Mouse (Mus musculus) spleen, postnatal 10 days (tissue): ENCODE data around the gene Lss.

Experiments
- DNase-seq, 2 experiments: peaks; one replicate each; pipeline ENCODE4 v3.0.0; 2021 to 2022; ENCODE audit warnings: low spot score in 2 of 2

The Lss gene

DNA sequence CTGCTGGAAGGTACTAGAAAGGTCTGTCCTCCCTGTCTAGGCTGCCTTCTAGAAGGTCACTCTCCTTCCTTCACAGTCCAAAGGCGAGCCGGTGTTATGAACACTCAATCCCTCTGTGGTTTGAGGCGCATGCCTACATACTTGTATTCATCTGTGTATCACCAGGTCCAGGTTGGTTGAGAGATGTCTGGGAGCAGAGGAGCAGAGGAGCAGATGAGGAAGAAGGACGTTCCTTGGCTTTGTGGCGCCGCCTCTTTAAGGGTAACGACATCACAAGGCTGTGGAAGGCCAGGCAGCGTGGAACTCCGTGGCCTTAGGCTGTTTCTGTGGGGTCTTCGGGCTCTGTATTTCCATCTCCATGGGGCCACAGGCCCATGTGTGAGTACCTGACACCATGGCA is 30.6 kb downstream of the Lss start, which contains the start of gene Spatc1l:
TSS of gene Spatc1l (plus strand) at position 301 of the 400 bp plus-strand sequence.
- DNase-seq, result no peak

DNA sequence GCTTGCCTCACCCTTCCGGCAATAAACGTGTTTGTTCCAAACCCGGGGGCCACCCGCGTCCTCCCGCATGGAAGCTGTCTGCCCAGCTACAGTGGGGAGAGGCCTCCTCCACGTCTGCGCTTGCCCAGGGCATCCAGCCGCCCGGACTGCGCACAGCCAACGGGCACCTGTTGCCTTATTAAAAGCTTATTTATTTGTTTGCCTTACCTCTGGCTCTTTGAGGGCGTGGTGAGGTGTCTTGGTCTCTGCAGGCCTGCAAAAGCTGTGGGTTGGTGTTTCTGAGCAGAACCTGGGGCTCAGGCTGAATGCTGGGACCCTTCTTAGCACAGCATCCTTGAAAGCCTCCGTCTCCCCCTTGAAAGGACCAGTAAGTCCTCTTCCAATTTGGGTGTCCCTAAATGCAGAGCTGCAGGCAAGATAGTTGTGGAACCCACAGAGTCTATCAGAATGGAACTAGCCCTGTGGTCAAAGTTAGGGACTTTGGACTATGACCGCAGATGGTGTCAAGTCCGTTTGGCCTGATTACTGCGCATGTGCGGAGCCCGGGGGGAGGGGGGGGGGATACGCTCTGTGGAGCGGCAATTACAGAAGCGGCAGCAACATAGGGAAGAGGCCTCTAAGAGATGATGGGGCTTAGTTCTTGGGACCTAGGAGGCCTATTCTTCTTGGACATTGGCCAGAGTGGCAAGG is 38.8 kb downstream of the Lss start:
- no peak for DNase-seq

DNA sequence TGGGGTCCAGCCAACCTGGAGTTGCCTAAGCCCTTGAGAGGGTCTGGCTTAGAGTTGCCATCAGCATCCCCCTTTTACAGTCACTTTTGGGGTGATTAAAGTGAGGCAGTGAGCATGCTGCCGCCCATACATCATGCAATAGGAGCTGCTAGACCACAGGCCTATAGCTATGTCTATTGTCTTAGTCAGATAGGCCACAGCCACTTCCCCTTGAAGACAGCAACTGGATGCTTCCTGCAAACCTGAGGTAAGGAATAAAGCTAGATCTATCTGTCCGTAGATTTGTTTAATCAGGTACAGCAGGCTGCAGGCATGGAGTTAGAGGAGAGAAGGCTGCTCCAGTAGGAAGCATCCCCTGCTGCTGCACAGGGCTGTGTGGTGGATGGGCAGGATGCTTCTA is 39.7 kb downstream of the Lss start:
- no peak for DNase-seq

DNA sequence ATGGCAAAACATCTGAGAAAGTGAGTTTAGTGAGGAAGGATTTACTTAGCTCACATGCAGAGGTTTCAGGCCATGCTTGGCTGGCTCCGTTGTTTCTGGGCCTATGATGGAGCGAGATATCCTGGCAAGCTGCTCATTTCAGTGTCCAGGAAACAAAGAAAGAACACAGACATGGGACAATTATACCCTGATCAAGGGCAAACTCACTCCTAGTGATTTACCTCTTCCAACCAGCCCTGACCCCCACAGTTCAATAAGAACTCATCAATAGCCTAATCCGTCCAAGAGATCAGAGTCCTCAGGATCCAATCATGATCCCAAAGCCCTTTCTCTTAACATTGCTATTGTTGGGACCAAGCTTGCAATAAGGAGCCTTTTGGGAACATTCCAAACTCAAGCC is 40.8 kb downstream of the Lss start:
- DNase-seq, result no peak

DNA sequence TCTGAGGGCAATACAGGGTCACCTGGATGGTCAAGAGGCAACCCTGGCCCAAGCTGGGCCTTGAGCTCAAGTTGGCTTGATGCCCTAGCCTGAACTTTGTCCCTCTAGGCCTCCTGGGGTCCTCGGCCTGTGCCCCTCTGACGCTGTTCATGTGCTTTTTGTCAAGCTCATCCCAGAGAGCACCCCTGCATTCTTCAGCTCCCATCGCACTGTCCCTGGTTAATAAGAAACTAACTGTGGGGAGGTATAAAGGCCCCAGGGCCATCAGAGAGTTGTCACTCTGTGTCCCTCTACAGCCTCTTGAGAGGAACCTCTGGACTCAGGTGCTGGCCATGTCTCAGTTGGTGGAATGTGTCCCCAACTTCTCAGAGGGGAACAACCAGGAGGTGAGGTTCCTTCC is 44.0 kb downstream of the Lss start, which contains the start of gene Ftcd:
TSS of gene Ftcd (plus strand) at position 275 of the 400 bp plus-strand sequence.
- no peak for DNase-seq

DNA sequence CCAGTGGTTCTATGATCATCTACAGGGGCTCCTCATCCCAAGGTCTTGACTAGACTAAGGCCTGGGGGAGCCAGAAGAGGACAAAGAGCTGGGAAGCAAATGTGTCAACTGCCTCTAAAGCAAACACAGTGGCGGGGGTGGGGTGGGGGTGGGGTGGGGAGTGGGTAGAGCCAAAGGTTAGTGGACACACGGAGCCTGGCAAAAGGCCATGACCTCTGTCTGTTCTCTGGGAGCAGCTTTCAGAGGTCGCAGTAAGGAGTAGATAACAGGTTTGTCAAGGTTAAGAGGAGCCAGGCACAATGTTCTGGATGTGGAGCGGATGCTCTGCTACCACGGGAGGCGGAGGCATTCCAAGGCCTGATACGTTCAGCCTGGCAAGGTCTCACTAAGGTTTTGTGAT is 45.5 kb downstream of the Lss start:
- DNase-seq, result no peak

DNA sequence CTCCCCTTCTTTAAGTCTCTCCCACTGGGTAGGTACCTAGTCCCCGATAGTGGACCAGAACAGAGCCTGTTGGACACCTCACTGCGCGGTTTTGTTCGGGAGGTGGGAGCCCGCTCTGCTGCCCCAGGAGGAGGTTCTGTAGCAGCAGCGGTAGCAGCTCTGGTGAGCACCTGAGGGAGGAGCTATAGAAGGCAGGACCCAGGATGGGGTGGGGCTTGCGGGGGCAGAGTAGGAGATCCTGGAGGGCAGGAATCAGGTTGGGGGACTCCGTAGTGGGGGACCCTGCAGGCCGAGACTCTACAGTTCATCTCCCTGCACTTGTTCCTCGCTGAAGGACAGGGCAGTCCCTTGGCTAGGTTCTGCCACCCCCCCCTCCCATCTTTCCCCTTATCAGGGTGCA is 52.8 kb downstream of the Lss start:
- DNase-seq, result no peak

DNA sequence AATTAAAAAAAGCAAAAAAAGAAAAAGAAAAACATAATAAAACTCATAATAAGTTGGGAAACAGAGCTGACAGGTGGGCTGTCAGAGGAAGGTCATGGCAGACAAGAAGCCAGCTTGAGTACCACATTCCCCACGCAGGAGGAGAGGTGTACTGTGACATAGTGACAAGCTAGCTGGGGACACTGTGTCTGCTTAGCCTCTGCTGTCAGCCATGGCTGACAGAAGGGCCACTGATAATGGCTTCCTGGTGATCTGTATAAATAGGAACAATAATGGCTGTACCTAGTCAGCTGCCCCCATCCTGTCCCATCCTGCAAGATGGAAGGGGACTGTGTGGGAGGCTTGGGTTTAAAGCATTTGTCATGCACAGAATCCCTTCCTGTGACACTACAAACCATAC is 54.8 kb downstream of the Lss start:
- no peak for DNase-seq

DNA sequence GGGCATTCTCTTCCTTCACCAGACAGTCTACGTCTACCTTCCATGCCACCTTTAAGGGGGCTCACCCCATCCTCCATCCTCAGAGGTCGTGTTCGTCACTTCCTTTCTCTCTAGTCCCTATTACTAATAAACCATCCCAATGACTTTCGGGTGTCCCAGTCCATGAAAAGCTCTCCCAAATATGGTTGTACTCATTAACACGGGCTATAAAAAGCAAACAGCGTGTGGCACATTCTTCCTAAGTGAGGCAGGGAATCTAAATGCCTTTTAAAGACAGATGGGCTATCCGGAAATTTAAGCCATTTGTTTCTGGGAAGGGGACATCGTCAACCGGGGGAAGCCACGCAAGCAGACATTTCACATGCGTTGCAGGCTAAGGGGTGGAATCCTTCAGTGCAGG is 58.8 kb downstream of the Lss start:
- no peak for DNase-seq

DNA sequence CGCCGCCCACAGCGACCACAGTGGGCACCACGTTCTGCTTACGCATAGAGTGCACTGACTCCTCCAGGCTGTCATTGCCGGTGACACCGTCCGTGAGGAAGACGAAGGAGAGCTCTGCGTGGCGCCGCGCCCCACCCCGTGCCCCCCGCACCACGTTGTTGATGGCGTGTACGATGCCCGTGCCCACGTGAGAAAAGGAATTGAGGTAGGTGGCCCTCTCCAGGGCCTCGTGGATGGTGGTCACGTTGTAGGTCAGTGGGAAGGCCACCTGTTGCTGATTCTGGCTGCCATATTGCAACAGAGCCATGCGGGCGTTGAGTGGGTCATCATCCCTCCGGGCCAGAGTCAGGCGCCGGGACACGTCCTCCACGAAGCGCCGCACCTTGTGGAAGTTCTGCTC is 65.0 kb downstream of the Lss start:
- DNase-seq, result no peak

DNA sequence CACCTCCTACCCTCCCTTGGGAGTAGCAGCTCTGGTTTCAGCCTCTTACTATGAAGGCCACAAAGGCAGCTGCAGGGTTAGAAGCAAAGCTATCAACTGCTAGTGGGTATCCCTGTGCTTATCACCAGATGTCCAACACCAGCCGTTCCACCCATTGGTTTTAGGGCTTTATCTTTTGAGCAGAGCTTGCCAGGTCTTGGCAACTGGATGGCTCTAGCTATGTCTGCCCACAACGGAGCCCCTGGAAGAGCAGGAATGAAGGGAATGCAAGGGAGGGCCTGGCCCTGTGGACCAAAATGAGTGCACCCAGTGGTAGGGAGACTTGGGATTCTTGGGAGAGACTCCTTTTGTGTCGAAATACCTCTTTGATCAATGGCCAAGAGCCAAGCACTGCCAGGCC is 71.3 kb downstream of the Lss start:
- DNase-seq, result no peak
